Mouse (Mus musculus): ENCODE results near the gene Sh3gl1.

Gene Sh3gl1

DNA sequence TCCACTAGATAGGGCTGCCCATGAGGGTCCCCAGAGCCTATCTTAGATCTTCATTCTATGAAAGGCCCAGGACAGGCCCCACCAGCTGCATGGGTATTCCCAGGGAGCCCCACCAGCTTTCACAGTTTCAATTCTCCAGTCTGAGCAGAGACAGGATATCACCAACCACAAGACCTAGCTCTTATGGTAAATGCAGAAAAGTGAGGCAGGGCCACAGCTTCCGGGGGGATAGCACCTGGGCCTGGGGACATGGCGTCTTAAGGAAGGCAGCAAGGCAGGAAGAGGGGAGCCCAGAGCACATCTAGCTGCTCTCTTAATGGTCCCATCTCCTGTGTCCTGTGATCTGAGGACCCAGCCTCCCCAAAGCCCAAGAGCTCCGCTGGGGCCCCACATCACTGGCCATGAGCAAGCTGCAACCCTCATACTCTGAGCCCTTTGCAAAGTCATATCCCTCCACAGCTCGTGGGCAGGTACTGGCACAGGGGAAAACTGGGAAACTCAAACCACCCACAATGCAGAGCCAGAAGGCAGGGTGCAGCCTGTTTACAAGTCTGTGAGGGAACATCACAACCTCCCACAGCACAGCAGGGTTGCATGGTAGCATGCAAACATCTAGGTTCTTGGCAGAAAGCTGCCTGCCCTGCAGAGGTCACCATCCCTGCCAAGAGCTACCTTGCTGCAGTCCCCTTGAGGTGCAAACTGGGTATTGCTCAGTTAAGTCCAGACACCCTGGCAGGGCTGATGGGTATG lies 15.1 kb downstream of the Sh3gl1 start:
- in situ Hi-C loops (cut with MboI, MseI): no loop called here

DNA sequence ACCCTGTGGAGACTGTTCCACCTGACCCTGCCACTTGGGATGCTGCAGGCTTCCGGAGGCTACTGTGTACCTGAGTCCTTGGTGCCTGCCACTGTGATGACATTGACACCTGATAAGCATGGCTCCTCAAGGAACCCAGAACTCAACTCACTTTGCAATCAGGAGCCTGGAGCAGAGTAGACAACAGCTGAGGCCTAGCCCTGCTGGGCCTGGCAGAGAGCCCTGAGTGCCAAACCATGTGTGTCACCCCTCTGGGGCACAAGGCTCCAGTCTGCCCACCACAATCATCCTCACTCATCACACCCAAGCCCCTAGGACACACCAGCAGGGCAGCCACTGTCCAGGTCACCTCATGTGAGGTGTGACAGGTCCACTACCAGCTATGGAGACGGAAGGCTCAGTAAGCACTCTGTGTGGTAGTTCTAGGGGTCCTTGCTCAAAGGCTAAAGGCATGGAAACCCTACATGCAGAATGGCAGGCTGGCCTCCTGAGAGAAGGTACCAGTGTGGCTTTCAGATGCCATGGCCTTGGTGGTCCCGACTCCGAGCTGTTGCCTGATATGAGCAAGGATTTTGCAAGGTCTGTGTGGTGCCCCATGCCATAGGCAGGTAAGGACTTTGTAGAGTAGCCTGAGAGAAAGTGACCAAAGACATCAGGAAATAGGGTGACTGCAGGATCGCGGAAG lies 15.9 kb downstream of the Sh3gl1 start:
- in situ Hi-C loops (cut with MboI, MseI): no loop called here

DNA sequence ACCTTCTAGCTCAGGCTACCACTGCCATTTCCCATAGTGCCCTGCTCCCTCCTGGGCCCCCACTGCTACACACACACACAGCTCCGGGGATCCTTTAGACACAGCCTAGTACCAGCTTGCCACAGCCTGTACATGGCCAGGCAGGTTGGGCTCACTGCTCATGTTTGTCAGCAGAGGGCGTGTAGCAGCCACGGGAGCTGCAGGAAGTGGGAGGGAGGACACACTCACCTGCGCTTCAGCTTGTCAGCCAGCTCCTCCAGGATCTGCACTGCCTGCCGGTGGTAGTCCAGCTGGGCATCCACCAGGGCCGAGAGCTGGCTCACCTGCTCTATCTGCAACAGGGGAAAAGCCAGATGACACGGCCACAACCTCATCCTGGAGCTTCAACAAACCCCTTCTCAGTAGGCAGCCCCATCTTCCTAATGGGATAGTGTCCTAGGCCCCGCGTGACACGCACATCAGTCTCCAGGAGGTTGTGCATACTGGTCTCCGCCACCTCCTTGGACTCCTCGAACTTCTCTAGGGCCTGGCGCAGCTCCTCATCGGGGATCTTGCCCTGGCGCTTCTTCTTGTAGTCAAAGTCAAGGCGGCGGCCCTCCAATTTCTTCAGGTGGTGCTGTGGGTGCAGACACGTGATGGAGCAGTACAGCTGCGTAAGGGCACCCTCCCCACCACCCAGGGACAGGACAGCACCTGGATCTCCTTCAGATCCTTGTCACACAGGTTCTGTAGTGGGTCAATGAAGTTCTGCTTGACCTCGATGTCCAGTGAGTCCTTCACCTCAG lies 17.9 kb downstream of the Sh3gl1 start:
- in situ Hi-C loops (cut with MboI, MseI): loop anchor here in 1 of 2 experiments (10.0 kb wide), 1 partner anchor 54 kb away; no protein-coding TSS in a partner anchor

DNA sequence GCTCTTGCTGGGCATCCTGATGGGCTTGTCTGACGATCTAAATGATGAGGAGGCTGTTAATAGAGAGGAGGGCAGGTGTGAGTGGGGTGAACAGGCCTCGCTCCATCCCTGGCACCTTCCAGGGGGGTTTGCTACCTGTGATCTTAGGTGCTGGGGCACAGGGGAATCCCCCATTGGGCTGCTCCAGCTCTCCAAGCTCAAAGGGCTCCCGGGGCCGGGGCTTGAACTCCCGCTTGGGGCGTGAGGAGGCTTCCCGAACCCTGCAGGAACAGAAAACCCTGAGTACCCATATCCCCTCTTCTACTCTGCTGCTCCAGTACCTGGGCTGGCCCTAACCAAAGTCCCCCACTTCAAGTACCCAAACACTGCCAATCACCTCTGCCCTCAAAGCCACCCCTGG lies 18.6 kb downstream of the Sh3gl1 start:
- in situ Hi-C loops (cut with MboI, MseI): loop anchor here in 1 of 2 experiments (10.0 kb wide), 1 partner anchor 53 kb away; no protein-coding TSS in a partner anchor

DNA sequence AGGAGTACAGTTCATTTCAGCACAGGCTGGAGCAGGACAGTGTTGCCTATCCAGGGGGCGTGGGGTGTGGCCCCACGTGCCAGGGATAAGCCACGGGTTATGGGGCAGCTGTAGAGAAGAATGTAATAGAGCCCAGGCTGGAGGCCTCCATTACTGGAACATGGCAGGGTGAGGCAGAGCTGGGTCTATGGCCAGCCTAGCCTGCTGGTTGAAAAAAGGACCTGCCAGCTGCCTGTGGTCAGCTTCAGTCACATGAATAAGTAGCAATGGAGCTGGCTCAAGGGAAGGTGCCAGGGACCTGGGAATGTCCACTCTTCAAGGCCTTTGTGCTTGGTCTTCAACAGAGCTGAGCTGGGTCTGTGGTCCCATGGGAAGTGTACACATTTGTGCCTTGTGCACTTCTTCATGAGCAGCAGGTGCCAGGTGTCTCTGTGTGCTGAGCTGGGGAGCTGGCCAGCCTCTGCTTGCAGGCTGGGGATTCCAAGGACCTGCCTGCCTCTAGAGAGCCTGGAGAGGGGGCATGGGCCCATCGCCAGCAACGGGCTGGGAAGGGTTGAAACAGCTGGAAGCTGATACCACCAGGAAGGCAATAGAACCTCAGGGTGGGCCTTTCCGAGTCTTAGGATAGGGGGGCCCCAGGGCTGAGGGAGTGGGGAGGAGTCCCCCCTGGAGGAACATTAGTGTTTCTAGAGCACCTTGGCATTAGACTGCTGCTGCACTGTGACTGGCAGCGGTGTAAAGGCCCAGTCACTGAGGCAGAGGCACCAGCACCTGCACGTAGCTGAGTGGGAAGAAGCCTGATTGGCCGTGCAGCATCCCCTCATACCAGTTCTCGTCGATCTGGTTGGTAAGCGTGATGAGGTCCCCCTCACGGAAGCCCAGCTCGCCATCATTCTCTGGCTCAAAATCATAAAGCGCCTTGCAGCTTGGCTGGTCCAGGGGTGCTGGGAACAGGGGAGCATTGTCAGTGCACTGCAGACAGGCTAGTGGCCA lies 19.3 kb downstream of the Sh3gl1 start:
- in situ Hi-C loops (cut with MboI, MseI): loop anchor here in 1 of 2 experiments (10.0 kb wide), 1 partner anchor 52 kb away; no protein-coding TSS in a partner anchor

DNA sequence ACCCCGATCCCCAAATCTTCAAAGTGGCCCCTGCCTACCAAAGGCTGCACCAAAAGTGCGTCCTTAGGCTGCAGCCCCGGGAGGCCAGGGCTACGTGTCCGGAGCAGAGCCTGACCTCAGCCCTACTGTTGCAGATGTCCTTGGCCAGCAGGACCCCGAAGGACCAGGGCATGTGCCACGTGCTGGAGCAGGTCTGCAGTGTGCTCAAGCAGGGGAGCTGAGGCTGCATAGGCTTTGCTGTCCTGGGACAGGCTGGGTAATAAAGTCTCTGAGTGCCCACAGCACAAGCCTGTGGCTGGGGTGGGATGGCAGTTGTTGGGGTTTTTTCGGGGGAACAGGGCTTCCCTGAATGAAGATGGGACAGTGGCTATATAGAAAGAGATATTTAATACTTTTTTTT lies 20.1 kb downstream of the Sh3gl1 start:
- in situ Hi-C loops (cut with MboI, MseI): loop anchor here in 1 of 2 experiments (10.0 kb wide), 1 partner anchor 52 kb away; no protein-coding TSS in a partner anchor

DNA sequence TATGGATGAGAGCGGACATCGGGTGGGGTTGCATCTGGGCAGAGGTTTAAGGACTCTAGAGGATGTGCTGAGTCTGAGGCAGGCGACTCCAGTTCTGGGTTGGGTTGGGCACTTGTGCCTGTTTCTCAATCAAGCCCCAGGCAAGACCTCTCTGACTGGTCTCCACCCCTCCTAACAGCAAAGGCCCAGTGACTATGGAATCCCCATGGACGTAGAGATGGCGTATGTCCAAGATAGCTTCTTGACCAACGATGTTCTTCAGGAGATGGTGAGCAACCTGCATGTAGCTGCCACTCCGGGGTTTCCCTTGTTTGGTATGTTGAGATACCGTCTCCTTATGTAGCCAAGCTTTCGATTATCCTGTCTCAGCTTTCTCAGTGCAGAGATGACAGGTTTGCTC lies 21.1 kb downstream of the Sh3gl1 start:
- in situ Hi-C loops (cut with MboI, MseI): loop anchor here in 1 of 2 experiments (10.0 kb wide), 1 partner anchor 50 kb away; no protein-coding TSS in a partner anchor

DNA sequence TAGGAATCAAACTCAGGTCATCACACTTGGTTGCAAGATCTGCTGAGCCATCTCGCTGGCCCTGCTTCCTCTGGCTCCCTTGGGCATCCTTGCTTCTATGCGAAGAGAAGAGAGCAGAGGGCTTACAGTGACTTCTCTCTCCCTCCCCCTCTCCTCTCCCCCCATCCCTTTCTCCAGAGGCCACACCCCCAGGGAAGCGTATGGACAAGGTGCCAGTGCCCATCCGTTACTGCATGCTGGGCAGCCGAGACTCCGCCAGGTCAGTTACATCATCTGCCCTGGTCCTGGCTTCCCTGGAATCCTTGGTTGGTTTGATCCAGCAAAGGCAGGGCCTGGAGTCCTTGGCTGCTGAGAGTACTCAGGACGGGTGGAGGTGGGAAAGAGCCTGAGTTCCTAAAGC lies 25.0 kb downstream of the Sh3gl1 start:
- in situ Hi-C loops (cut with MboI, MseI): loop anchor here in 1 of 2 experiments (10.0 kb wide), 1 partner anchor 47 kb away; no protein-coding TSS in a partner anchor

DNA sequence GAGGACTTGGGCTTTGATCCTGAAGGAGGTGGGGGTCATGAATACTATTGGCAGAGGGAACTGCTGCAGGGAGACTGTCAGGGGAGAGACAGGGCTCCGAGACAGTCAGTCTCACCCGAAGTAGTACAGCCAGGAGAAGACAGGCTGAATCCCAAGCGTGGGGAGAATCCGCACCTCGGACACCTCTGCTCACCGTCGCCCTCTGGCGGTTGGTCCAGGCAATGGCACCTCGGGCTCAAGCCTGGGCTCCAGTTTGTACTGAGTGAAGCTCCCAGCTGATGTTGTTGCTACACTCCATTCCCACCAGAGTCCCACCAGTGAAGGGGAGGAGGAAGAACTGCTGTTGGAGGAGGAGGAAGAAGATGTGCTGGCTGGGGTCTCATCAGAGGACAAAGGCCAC lies 25.8 kb downstream of the Sh3gl1 start:
- in situ Hi-C loops (cut with MboI, MseI): loop anchor here in 1 of 2 experiments (10.0 kb wide), 1 partner anchor 46 kb away; no protein-coding TSS in a partner anchor

DNA sequence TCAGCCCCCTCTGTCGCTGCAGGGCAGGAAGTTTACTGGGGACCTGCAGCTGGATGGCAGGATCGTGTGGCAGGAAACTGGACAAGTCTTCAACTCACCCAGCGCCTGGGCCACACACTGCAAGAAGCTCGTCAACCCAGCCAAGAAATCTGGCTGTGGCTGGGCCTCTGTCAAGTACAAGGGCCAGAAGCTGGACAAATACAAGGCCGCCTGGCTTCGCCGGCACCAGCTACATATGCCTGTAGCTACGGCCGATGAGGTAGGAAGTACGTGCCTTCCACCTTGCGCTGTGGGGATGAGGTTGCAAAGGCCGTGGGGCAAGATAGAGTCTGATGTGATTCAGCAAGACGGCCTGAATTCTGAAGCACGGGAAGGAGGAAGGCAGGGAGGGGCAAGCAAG lies 26.2 kb downstream of the Sh3gl1 start:
- in situ Hi-C loops (cut with MboI, MseI): loop anchor here in 1 of 2 experiments (10.0 kb wide), 1 partner anchor 45 kb away; no protein-coding TSS in a partner anchor

DNA sequence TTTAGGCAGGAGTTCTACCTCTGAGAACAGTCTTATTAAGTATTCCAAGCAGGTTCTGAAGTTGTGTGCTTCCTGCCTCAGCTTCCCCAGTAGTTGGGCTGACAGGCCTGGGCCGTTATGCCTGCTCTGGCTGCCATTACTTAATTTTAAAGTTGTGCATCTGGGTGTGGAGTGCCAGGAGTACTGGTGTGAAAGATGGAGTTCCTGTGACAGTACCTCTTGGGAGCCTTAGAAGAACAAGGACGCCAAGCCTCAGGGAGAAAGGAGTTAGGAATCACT lies 26.5 kb downstream of the Sh3gl1 start:
- in situ Hi-C loops (cut with MboI, MseI): loop anchor here (5.0 to 10.0 kb wide), 3 partner anchors 45 to 1868 kb away; no protein-coding TSS in a partner anchor

DNA sequence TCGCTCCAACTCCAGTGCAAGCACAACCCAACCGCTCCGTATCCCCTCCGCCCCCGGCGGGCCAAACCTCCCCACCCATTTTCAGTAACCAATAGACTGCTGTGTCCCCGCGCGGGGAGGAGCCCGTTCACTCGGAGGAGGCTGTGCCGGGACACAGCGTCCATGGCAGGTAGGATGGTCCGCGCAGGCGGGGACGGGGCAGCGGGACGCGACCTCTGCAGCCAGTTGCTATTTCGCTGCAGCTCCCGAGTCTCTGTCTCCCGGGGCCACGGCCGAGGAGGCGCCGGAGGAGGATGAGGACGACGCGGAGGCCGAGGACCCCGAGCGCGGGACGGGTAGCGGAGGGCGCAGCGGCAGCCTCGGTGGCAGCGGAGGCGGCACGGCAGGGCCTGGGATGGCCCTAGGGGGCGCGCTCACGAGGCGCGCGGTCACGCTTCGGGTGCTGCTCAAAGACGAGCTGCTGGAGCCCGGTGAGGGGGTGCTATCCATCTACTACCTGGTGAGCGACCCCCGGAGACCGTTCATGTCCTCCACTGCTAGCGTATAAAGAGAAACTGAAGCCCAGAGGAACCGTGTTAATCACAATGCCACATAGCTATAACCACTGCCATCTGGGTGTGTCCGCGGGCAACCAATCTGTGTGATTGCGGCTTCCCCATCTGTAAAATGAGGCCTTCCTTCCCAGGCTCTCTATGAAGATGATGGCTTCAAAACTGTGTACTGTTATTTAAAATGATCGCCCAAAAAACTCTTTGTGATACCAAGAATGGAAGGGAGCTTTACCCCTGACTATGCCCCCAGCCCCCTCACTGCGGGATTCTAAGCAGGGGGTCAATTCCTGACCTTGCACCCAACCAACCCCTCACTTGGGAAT lies 27.1 kb downstream of the Sh3gl1 start:
- in situ Hi-C loops (cut with MboI, MseI): loop anchor here (5.0 kb wide), 2 partner anchors 1383 to 1867 kb away; no protein-coding TSS in a partner anchor

DNA sequence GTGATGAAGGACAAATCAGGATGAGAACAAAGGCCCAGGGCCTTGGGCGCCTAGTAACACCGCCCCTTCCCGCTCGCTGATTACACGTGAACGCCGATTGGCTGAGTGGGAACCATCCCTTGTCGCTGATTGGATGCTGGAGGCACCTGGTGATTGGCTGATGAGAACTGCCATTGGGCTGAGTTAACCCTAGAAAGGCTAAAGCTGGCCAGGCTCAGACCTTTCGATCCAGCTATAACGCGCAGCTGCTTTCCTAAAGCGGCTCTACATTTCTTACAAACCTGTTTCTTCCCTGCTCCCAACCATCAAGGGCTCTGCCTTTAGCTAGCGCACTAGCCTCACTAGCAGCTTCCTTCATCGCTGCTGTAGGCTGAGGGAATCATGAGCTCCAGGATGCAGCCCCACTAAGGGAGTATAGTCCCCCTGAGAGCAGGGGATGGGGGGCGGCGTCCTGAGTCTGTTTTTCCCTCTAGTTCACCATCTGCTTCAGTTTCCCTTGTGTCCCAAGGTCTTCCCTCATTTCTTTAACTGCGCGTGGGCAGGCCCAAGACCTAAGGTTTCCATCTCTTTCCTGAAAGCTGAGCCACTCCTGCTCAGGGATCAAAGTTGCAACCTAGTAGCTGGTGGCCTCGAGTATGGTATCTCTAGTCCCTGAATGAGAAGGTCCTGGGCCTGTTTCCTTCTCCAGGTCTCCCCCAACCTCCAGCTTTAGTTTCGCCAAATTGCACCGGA lies 27.9 kb downstream of the Sh3gl1 start:
- in situ Hi-C loops (cut with MboI, MseI): loop anchor here (5.0 kb wide), 2 partner anchors 1384 to 1866 kb away; no protein-coding TSS in a partner anchor

DNA sequence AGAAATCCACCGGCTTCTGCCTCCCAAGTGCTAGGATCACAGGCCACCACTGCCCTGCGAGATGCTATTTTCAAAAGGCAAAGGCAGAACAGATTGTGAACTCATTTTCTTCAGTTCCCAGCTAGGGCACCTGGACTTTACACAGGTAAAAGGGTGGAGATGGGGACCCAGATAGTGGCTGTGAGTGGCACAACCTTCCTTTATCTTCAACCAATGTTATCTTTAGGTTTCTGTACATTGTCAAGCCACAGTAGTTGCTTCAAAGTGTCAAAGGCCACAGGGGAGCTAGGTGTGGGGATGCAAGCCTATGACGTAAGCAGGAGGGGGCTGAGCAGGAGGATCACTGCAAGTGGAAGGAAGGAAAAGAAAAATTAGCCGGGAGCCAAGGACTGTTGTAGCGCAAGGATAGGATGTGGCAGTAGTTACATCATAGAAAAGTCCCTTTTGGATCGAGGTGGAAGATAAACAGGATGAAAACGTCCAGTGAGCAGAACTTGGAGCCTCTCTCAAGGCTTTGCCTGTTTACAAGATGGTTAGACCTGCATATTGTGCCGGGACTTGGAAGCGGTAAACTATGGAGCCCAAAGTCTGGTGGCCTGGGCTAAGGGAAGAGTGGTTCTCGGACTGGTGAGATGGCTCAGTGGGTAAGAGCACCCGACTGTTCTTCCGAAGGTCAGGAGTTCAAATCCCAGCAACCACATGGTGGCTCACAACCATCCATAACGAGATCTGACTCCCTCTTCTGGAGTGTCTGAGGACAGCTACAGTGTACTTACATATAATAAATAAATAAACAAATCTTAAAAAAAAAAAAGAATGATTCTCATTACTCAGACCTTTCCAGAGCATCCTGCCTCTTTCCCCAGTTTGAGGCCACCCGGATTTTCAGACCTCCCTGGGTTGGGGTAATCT lies 28.7 kb downstream of the Sh3gl1 start:
- in situ Hi-C loops (cut with MboI, MseI): loop anchor here (5.0 kb wide), 2 partner anchors 1385 to 1865 kb away; no protein-coding TSS in a partner anchor

DNA sequence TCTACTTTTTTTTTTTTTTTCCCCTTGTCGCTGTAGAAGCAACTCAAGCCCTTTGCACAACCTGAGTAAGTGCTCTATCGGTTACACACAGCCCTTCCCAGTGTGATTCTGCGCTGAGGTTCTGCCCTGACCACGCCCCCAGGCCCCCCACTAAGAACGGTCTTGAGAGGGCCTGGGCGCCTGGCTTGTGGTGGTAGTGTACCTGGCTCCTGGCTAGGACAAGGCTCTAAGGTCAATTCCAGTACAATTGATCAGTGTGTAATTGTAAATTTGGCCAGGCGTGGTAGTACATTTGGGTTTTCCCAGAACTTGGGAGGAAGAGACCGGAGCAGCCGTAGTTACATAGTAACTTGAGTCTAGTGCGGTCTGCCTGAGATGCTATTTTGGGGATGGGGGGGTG lies 29.5 kb downstream of the Sh3gl1 start:
- in situ Hi-C loops (cut with MboI, MseI): loop anchor here (5.0 kb wide), 2 partner anchors 1385 to 1865 kb away; no protein-coding TSS in a partner anchor

DNA sequence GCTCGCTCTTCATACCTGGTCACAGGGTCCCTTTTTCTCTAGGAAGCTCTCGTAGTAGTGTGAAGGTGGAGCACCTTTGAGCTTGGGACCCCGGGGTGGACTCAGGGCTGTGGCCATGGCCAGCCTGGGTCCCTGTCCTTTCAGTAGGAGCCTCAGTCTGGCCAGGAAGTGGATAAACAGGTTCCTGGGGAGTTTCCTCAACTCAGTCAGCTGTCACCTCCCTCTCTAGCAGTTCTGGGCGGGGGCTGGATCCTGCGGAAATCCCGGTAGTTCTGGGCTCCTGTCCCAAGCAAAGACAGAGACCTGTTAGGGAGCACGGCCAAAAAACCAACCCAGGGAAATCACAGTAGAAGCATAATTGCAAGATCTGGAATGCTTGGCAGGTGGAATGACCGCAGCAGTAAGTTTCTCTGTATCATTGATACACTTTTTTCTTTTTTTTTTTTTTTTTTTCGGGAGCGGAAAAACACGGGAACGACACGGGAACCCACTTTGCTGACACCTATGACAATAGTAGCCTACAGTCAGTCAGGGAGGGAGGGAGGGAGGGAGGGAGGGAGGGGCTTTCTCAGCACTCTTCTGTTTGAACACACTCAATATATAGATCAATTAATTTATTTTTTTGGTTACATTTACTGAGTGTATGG lies 30.9 kb downstream of the Sh3gl1 start, which contains the start of the genes Stap2 and Mpnd:
TSS of gene Stap2 (minus strand) at position 170 of the 647 bp plus-strand sequence.
TSS of gene Mpnd (plus strand) at position 297 of the 647 bp plus-strand sequence.
- in situ Hi-C loops (cut with MboI, MseI): loop anchor here (5.0 kb wide), 2 partner anchors 1387 to 1863 kb away; no protein-coding TSS in a partner anchor

DNA sequence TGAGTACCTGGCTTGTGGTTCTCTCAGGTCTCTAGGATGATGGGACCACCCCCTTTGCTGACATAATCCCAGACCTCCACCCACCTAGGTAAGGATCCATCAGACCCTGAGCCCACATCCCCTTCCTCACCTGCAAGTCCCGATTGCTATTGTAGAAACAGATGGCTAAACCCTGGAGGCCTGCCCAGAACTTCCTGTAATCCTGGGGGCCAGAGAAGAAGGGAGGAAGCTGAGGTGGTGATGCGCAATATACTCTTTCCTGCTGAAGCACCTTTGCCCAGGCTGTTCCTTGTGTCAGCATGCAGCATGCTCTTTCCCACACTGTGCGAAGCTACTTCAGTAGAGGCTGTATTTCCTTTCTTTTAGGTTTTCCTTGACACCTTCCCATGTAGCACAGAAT lies 33.4 kb downstream of the Sh3gl1 start:
- in situ Hi-C loops (cut with MboI, MseI): no loop called here
